Comparison of ENCODE assay signal across 23 mouse cellular contexts in the genomic region with DNA sequence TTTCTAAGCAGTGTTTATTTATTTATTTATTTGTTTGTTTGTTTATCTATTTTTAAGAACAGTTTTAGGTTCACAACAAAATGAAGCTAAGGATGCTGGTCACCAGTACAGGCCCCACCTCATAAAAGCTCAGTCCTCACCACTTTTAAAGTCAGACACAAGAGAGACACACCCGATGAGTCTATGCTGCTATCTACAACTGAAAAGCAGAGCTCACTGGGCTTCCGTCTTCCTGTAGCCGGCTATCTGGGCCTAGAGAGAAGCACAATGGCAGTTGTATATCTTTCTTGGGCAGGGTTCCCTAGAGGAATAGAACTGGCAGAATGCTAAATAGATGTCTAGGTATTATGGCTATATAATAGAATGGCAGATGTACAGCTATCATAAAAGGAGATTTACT. TPM values are rescaled to one million over a fixed set of nuclear protein-coding genes. Genes with fewer than 3 reads are reported as not detected.
DNase-seq lines count a peak whose midpoint lies in the region; ATAC-seq and TF ChIP-seq lines count a peak whose summit lies in the region.
"Had no signal": no experiment of that assay in that cellular context is flagged by ENCODE, and none has a peak within 500 bp of the region (broad histone marks: within the 10 kb centered on the region; RNA-seq: fewer than 3 reads in every experiment).

No protein-coding gene starts in this region.

- H3K36me3 ChIP-seq in ES-Bruce4 (ENCODE audit: control insufficient read depth, insufficient read depth, low read length, poor library complexity, severe bottlenecking) (no peaks in the 10 kb centered on the region), ES-E14 (ENCODE audit: control insufficient read depth, insufficient read depth, low read length, poor library complexity, severe bottlenecking) (no peaks in the 10 kb centered on the region)
- H3K36me3 ChIP-seq in midbrain, embryonic 13.5 days, result no peaks in the 10 kb centered on the region
- H3K36me3 ChIP-seq: embryonic facial prominence, embryonic 10.5 days; embryonic facial prominence, embryonic 12.5 days; forebrain, embryonic 15.5 days had no signal

- intact Hi-C loops in left cerebral cortex, postnatal 36 days (cut with DNase I), result no loop called here

- H3K4me3 ChIP-seq in ES-Bruce4 (ENCODE audit: low read depth, low read length) (no peak overlapping the region), ES-E14 (ENCODE audit: insufficient read depth in 1 of 2, low read depth in 1 of 2, low read length in 2 of 2, poor library complexity in 1 of 2, severe bottlenecking in 1 of 2) (no peak overlapping the region)
- no peak overlapping the region for H3K4me3 ChIP-seq in midbrain, embryonic 13.5 days (replicated peaks)
- H3K4me3 ChIP-seq: embryonic facial prominence, embryonic 10.5 days; embryonic facial prominence, embryonic 12.5 days; forebrain, embryonic 13.5 days; forebrain, embryonic 15.5 days had no signal

- no peaks in the 10 kb centered on the region for H3K27me3 ChIP-seq in ES-Bruce4 (ENCODE audit: control insufficient read depth, insufficient read depth, low read length, poor library complexity, severe bottlenecking)
- no peaks in the 10 kb centered on the region for H3K27me3 ChIP-seq in midbrain, embryonic 13.5 days
- H3K27me3 ChIP-seq: embryonic facial prominence, embryonic 12.5 days; forebrain, embryonic 13.5 days; forebrain, embryonic 15.5 days; Patski had no signal

- no peak overlapping the region for H3K4me2 ChIP-seq in midbrain, embryonic 13.5 days (replicated peaks)
- H3K4me2 ChIP-seq: embryonic facial prominence, embryonic 12.5 days; forebrain, embryonic 13.5 days; forebrain, embryonic 15.5 days had no signal

- ATAC-seq in midbrain, embryonic 13.5 days, result no peak
- ATAC-seq: activated CD4-positive, CD25-positive, alpha-beta regulatory T cell, adult 4 months; forebrain, embryonic 13.5 days; forebrain, embryonic 15.5 days; forebrain, postnatal 0 days; Patski had no signal

- in situ Hi-C loops in ES-E14 (cut with MboI; ENCODE audit: low sequenced_read_pairs in 2 of 2, unreplicated experiment in 2 of 2), result no loop called here

- TF ChIP-seq EP300 in ES-Bruce4 (IDR thresholded peaks at IDR 0.05; ENCODE audit: insufficient read depth, low read depth, low read length), result peak; percentile 76

- WGBS in midbrain, embryonic 13.5 days, result 88% methylated on average over 3 of the region's 3 CpGs

- H3K9ac ChIP-seq in ES-Bruce4 (ENCODE audit: low read depth, poor library complexity, severe bottlenecking), result no peak overlapping the region
- H3K9ac ChIP-seq in ES-E14 (ENCODE audit: insufficient read depth, low read depth, low read length, poor library complexity, severe bottlenecking), result peak overlapping the region; percentile 54; the same call in 1 of the 2 replicates
- H3K9ac ChIP-seq in midbrain, embryonic 13.5 days (replicated peaks), result no peak overlapping the region
- H3K9ac ChIP-seq: embryonic facial prominence, embryonic 12.5 days; forebrain, embryonic 13.5 days; forebrain, embryonic 15.5 days; forebrain, postnatal 0 days had no signal

- H3K9me3 ChIP-seq in ES-Bruce4 (replicated peaks; ENCODE audit: control insufficient read depth, insufficient read depth, low read length, poor library complexity, severe bottlenecking) (no peaks in the 10 kb centered on the region), ES-E14 (ENCODE audit: control insufficient read depth, insufficient read depth, low read depth, low read length) (no peaks in the 10 kb centered on the region)
- no peaks in the 10 kb centered on the region for H3K9me3 ChIP-seq in midbrain, embryonic 13.5 days
- H3K9me3 ChIP-seq: embryonic facial prominence, embryonic 10.5 days; embryonic facial prominence, embryonic 12.5 days; forebrain, embryonic 13.5 days; forebrain, embryonic 15.5 days had no signal

- DNase-seq in ES-E14 (ENCODE audit: low read depth, low spot score), result no peak
- DNase-seq in R1 (ENCODE audit: low read depth, low spot score), result peak; percentile 88
- no peak for DNase-seq in retina, embryonic 14.5 days (ENCODE audit: low spot score)
- DNase-seq in left cerebral cortex, postnatal 36 days (ENCODE audit: low spot score in 2 of 2), result no peak
- no peak for DNase-seq in retina, postnatal 1 day
- DNase-seq: adrenal gland, adult 8-10 months; adrenal gland, postnatal 14 days; adrenal gland, postnatal 36 days; cerebellum, adult 11 months; cerebellum, adult 18-20 months; cerebellum, adult 8-10 months; cerebellum, adult 9-11 months; cerebellum, postnatal 14 days; cerebellum, postnatal 36 days; forebrain, postnatal 0 days had no signal

- no peak for TF ChIP-seq POLR2A in ES-Bruce4 (IDR thresholded peaks at IDR 0.05; ENCODE audit: insufficient read depth, low read length)

- H3K4me1 ChIP-seq in ES-Bruce4 (ENCODE audit: control insufficient read depth, insufficient read depth, low read length), result peaks cover 2% of the 10 kb centered on the region
- peaks cover 7 to 11% of the 10 kb centered on the region in 2 experiments; a peak in 3 of 4 replicates for H3K4me1 ChIP-seq in ES-E14 (ENCODE audit: control insufficient read depth in 2 of 2, insufficient read depth in 2 of 2, low read length in 2 of 2, poor library complexity in 1 of 2)
- no peaks in the 10 kb centered on the region for H3K4me1 ChIP-seq in midbrain, embryonic 13.5 days (replicated peaks)
- H3K4me1 ChIP-seq: embryonic facial prominence, embryonic 10.5 days; embryonic facial prominence, embryonic 12.5 days; forebrain, embryonic 13.5 days; forebrain, embryonic 15.5 days had no signal

- H3K27ac ChIP-seq in ES-Bruce4 (ENCODE audit: insufficient read depth, low read length) (peak overlapping the region; percentile 76), ES-E14 (ENCODE audit: insufficient read depth, low read depth, low read length, poor library complexity, severe bottlenecking) (peak overlapping the region; percentile 85; the same call in 1 of the 2 replicates)
- no peak overlapping the region for H3K27ac ChIP-seq in midbrain, embryonic 13.5 days
- H3K27ac ChIP-seq: embryonic facial prominence, embryonic 10.5 days; embryonic facial prominence, embryonic 12.5 days; forebrain, embryonic 13.5 days; forebrain, embryonic 15.5 days had no signal

- TF ChIP-seq CTCF in ES-Bruce4 (IDR thresholded peaks at IDR 0.05; ENCODE audit: low read depth, low read length), result no peak

TF ChIP-seq in ES-E14, 5 proteins besides CTCF, POLR2A, EP300 and RAD21:
- TF ChIP-seq CHD2 (IDR thresholded peaks at IDR 0.05; ENCODE audit: low read depth, low read length) (no peak), HCFC1 (IDR thresholded peaks at IDR 0.05; ENCODE audit: borderline replicate concordance, insufficient read depth, low read length) (no peak), MAFK (IDR thresholded peaks at IDR 0.05; ENCODE audit: insufficient read depth, low read depth, low read length) (no peak), ZC3H11A (IDR thresholded peaks at IDR 0.05; ENCODE audit: borderline replicate concordance, low read depth, low read length) (no peak), ZNF384 (IDR thresholded peaks at IDR 0.05; ENCODE audit: low read depth, low read length) (no peak)
TF ChIP-seq in ES-E14: peak in this region for 0.

RNA-seq across cellular contexts. Expression of a gene that starts 26.4 kb away (rescaled TPM):
- polyA plus RNA-seq in ES-Bruce4 (2011; ENCODE audit: insufficient read depth, insufficient read length, low read depth, missing spikeins), result 19.6 and 19.9 TPM in 2 replicates
- 7.5 and 12.1 TPM in 2 replicates for total RNA-seq in ES-E14 (2012; rRNA removed)
- total RNA-seq in left cerebral cortex, postnatal 36 days (2021), result 1 to 10 TPM; 2.5 to 2.8 TPM
- polyA plus RNA-seq in midbrain, embryonic 13.5 days (2015; fragmentation: Nextera tagmentation; extraction: Ambion mirVana), result 0.68 and 0.78 TPM in 2 replicates

RNA-seq across cellular contexts. Expression of a gene that starts 43.8 kb away (rescaled TPM):
- polyA plus RNA-seq in ES-Bruce4 (2011; ENCODE audit: insufficient read depth, insufficient read length, low read depth, missing spikeins), result 135 and 140 TPM in 2 replicates
- total RNA-seq in ES-E14 (2012; rRNA removed), result 54.1 and 58.9 TPM in 2 replicates
- 10 to 100 TPM; 29.5 to 34.9 TPM for total RNA-seq in left cerebral cortex, postnatal 36 days (2021)
- 122 and 138 TPM in 2 replicates for polyA plus RNA-seq in midbrain, embryonic 13.5 days (2015; fragmentation: Nextera tagmentation; extraction: Ambion mirVana)
